Mouse (Mus musculus) spleen, adult 2 months (tissue): ENCODE measurements around the gene Dgka.

Experiments
- CTCF ChIP-seq: fragments of 200-500 bp; IDR thresholded peaks from 2 replicates; pipeline ENCODE4 v1.5.1; 2011; ENCODE audit warnings: mild to moderate bottlenecking, inconsistent platforms; ENCODE audit not compliant: insufficient read depth, insufficient read length, insufficient replicate concordance; ENCODE audit errors: extremely low read depth
- POLR2A ChIP-seq: fragments of 200-500 bp; IDR thresholded peaks from 2 replicates; pipeline ENCODE4 v1.6.1; 2011; ENCODE audit warnings: low read depth, low read length, inconsistent platforms

DNA sequence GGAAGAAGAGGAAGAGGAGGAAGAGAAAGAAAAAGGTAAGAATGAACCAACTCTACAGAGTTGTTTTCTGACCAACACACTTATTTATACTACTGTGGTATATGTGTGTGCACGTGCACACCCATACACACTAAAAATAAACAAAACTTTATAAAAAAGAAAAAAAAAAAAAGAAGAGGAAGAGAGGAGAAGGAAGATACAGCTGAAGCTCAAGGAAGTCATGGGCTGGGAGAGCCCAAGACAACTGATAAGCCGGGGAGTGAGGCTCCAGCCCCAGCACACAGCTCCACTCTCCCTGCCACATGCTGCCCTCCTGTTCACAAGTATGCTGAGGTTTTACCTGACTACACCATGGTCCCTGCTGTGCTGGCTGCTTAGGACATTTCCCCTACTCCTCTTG, 4.4 kb downstream of the Dgka start:
- TF ChIP-seq CTCF (no peak), POLR2A (no peak)
